Mouse (Mus musculus) forebrain, embryonic 16.5 days (tissue): ENCODE data around the gene Olfr750. TPM values are rescaled to one million over a fixed set of nuclear protein-coding genes. Genes with fewer than 3 reads are reported as not detected.

Experiments used
- ATAC-seq: fragments of 200-750 bp; cut with Nextera tagmentation; 2 replicates; pipeline ENCODE4 v1.8.0; 2017; ENCODE audit warnings: mild to moderate bottlenecking, moderate library complexity
- H3K27ac ChIP-seq: fragments of 300-500 bp; sonication (generic); 2 replicates; pipeline ENCODE4 v1.5.1; 2014; ENCODE audit warnings: low read length, control low read depth
- H3K27me3 ChIP-seq: fragments of 300-500 bp; sonication (generic); replicated peaks from 2 replicates; pipeline ENCODE4 v1.6.1; 2014; ENCODE audit warnings: low read length; ENCODE audit not compliant: control insufficient read depth, insufficient read depth
- H3K36me3 ChIP-seq: fragments of 300-500 bp; sonication (generic); 2 replicates; pipeline ENCODE4 v1.6.1; 2014; ENCODE audit not compliant: control insufficient read depth, insufficient read depth
- H3K4me1 ChIP-seq: fragments of 300-500 bp; sonication (generic); replicated peaks from 2 replicates; pipeline ENCODE4 v1.6.1; 2014; ENCODE audit warnings: low read length; ENCODE audit not compliant: control insufficient read depth, insufficient read depth
- H3K4me2 ChIP-seq: fragments of 300-500 bp; sonication (generic); 2 replicates; pipeline ENCODE4 v1.6.1; 2014; ENCODE audit warnings: mild to moderate bottlenecking, low read length, control low read depth
- H3K4me3 ChIP-seq: fragments of 300-500 bp; sonication (generic); replicated peaks from 2 replicates; pipeline ENCODE4 v1.5.1; 2014; ENCODE audit warnings: mild to moderate bottlenecking, low read length, control low read depth
- H3K9ac ChIP-seq: fragments of 300-500 bp; sonication (generic); replicated peaks from 2 replicates; pipeline ENCODE4 v1.6.1; 2014; ENCODE audit warnings: low read depth, low read length, control low read depth
- H3K9me3 ChIP-seq: fragments of 300-500 bp; sonication (generic); 2 replicates; pipeline ENCODE4 v1.6.1; 2016; ENCODE audit warnings: low read length; ENCODE audit not compliant: control insufficient read depth
- WGBS: fragments of 180-500 bp; shearing (Covaris S2); extraction: QIAGEN DNeasy Blood & Tissue Kit; methylation state at CpG from one replicate; pipeline ENCODE4 v1.1.7; 2014; 5-methylcytosine and 5-hydroxymethylcytosine counted together
- polyA plus RNA-seq: library from polyadenylated mRNA; unstranded; fragments of >200 nt; fragmentation: Nextera tagmentation; extraction: Ambion mirVana; gene quantifications from 2 replicates; pipeline ENCODE4 v1.2.1, GENCODE M21; 2015

Olfr750 gene
- polyA plus RNA-seq, 1 experiment from 2014 or later: 0.04 TPM

DNA sequence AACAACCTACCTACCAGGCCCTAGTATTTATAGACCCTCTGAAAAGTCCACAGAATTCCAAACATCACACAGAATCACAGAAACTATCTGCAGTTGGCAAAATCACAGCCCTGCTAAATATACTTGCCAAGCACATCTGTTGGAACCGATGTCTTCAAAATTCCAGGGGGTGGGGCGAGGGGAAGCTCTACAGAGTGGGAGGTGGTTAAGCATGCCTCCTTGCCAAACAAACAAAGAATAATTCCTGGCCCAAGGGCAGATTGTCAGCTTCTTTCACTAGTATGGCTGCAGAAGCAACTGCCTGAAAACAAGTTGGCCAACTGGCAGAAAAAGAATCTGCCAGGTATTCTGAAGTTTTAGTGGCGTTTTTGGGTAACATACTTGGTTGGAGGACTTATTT lies 57.0 kb downstream of the Olfr750 start:
- Histone ChIP-seq H3K4me2 (no peak overlapping the region), H3K4me1 (no peaks in the 10 kb centered on the region), H3K4me3 (no peak overlapping the region), H3K36me3 (no peaks in the 10 kb centered on the region), H3K9ac (no peak overlapping the region), H3K27ac (no peak overlapping the region), H3K27me3 (no peaks in the 10 kb centered on the region), H3K9me3 (no peaks in the 10 kb centered on the region)
- ATAC-seq: no peak
- WGBS: 78% methylated on average over 3 of the region's 3 CpGs

Other genes starting within 250 kb of the Olfr750 start
- gene Tep1, start 203.9 kb downstream of the Olfr750 start, polyA plus RNA-seq: 1.1 and 2.2 TPM in 2 replicates
- 0.31 and 0.68 TPM in 2 replicates for gene Klhl33, start 176.9 kb downstream of the Olfr750 start, polyA plus RNA-seq
- 140 and 146 TPM in 2 replicates for gene Osgep, start 149.5 kb downstream of the Olfr750 start, polyA plus RNA-seq
- 265 and 283 TPM in 2 replicates for gene Apex1, start 149.5 kb downstream of the Olfr750 start, polyA plus RNA-seq
- 100 and 101 TPM in 2 replicates for gene Pip4p1, start 143.6 kb downstream of the Olfr750 start, polyA plus RNA-seq
- gene Pnp, start 143.4 kb downstream of the Olfr750 start, polyA plus RNA-seq: 15.8 and 17.2 TPM in 2 replicates
- 3.2 TPM in 1 of 2 replicates, not detected in the other for gene Gm49342, start 129.9 kb downstream of the Olfr750 start, polyA plus RNA-seq
- gene Pnp2, start 118.4 kb downstream of the Olfr750 start, polyA plus RNA-seq: 0.47 and 0.63 TPM in 2 replicates
- gene Rnase10, start 66.7 kb downstream of the Olfr750 start, polyA plus RNA-seq: not detected in 2 replicates
- not detected in 2 replicates for gene Rnase9, start 32.6 kb downstream of the Olfr750 start, polyA plus RNA-seq
- gene Rnase11, start 24.3 kb downstream of the Olfr750 start, polyA plus RNA-seq: not detected in 2 replicates
- gene Rnase12, start 16.8 kb downstream of the Olfr750 start, polyA plus RNA-seq: not detected in 2 replicates
- gene Rnase4, start 16.6 kb upstream of the Olfr750 start, polyA plus RNA-seq: 11.1 and 11.6 TPM in 2 replicates
- gene Ang, start 16.7 kb upstream of the Olfr750 start, polyA plus RNA-seq: 2.4 and 3.0 TPM in 2 replicates
- gene Eddm3b, start 40.0 kb upstream of the Olfr750 start, polyA plus RNA-seq: not detected in 2 replicates
- 0.22 and 0.77 TPM in 2 replicates for gene Rnase6, start 49.5 kb upstream of the Olfr750 start, polyA plus RNA-seq
- 0.50 TPM in 1 of 2 replicates, not detected in the other for gene Rnase1, start 72.3 kb upstream of the Olfr750 start, polyA plus RNA-seq
- gene Rnase2b, start 87.8 kb upstream of the Olfr750 start, polyA plus RNA-seq: not detected in 2 replicates
- gene Ang2, start 124.7 kb upstream of the Olfr750 start, polyA plus RNA-seq: not detected in 2 replicates
- not detected in 2 replicates for gene Ear14, start 129.0 kb upstream of the Olfr750 start, polyA plus RNA-seq
- not detected in 2 replicates for gene Rnase2a, start 181.7 kb upstream of the Olfr750 start, polyA plus RNA-seq